Mouse (Mus musculus): ENCODE measurements at regions not wholly inside any gene's neighbourhood (a gene's known extent, or its start where the extent isn't known, plus 50 kb on each side); places are given as distances from the start of the nearest gene placed in this dataset.

DNA sequence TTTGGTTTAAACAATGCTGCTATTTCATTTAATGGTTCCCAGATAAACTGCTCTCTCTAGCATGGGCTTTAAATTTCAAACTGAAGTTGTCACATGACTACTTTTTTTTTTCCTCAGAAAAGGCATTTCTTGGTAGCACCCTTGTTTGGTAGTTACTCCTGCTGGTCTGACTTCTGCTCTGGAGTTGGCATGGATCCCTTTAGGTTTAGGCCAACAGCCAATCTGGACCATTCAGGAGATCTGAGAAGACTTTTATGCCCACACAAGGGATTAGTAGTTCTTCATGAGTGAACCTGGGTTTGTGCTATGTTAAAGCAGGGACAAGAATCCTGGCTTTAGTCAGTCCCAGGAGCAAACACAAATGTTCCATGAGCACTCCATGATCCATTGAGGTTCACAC, 332.0 kb downstream of the Cdk5rap2 start:
- no peaks in the 10 kb centered on the region for H3K27me3 ChIP-seq (ENCODE audit: control insufficient read depth, insufficient read depth, low read length)
- no peak for TF ChIP-seq CTCF (IDR thresholded peaks at IDR 0.05)
- no peaks in the 10 kb centered on the region for H3K79me2 ChIP-seq (replicated peaks; ENCODE audit: control insufficient read depth, insufficient read depth, low read length)
- no peak overlapping the region for H3K27ac ChIP-seq
- H3K4me1 ChIP-seq (ENCODE audit: control insufficient read depth, insufficient read depth, low read length), result no peaks in the 10 kb centered on the region
- H3K36me3 ChIP-seq (ENCODE audit: control insufficient read depth, insufficient read depth, low read length), result no peaks in the 10 kb centered on the region
- H3K9ac ChIP-seq (ENCODE audit: low read depth, low read length), result no peak overlapping the region
- no peak for DNase-seq
- no peak overlapping the region for H3K4me3 ChIP-seq
- intact Hi-C loops (cut with DNase I), result no loop called here

DNA sequence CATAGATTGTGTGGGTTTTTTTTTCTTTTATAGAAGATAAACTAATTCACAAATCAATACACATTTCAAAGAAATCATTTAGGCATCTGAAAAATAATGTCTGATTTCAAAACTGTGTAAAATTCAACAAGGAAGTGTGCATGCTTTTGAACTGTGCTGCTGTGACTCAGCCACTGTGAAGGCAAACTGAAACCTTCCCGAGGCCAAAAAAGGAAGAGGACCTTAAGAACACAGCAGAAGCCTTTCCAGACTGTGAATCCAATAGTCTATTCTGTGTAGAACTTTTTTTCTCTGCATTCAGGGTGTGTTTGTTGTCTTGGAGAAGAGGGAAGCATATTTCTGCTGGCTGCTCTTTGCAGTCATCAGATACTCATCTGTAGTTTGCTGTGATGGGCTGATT, 347.7 kb downstream of the Cdk5rap2 start:
- Histone ChIP-seq H3K27ac (no peak overlapping the region), H3K27me3 (ENCODE audit: control insufficient read depth, insufficient read depth, low read length) (no peaks in the 10 kb centered on the region), H3K4me1 (ENCODE audit: control insufficient read depth, insufficient read depth, low read length) (no peaks in the 10 kb centered on the region), H3K4me3 (no peak overlapping the region), H3K36me3 (ENCODE audit: control insufficient read depth, insufficient read depth, low read length) (no peaks in the 10 kb centered on the region), H3K9ac (ENCODE audit: low read depth, low read length) (no peak overlapping the region), H3K79me2 (replicated peaks; ENCODE audit: control insufficient read depth, insufficient read depth, low read length) (no peaks in the 10 kb centered on the region)
- DNase-seq, result no peak
- intact Hi-C loops (cut with DNase I), result no loop called here
- whole genome bisulfite sequencing, result 32% methylated on average over 1 of the region's 1 CpGs
- no peak for TF ChIP-seq CTCF (IDR thresholded peaks at IDR 0.05)
- TF ChIP-seq EP300 (IDR thresholded peaks at IDR 0.05; ENCODE audit: insufficient read depth, low read depth, low read length), result no peak
- no peak for TF ChIP-seq POLR2A (IDR thresholded peaks at IDR 0.05; ENCODE audit: insufficient read depth, low read depth, low read length)

DNA sequence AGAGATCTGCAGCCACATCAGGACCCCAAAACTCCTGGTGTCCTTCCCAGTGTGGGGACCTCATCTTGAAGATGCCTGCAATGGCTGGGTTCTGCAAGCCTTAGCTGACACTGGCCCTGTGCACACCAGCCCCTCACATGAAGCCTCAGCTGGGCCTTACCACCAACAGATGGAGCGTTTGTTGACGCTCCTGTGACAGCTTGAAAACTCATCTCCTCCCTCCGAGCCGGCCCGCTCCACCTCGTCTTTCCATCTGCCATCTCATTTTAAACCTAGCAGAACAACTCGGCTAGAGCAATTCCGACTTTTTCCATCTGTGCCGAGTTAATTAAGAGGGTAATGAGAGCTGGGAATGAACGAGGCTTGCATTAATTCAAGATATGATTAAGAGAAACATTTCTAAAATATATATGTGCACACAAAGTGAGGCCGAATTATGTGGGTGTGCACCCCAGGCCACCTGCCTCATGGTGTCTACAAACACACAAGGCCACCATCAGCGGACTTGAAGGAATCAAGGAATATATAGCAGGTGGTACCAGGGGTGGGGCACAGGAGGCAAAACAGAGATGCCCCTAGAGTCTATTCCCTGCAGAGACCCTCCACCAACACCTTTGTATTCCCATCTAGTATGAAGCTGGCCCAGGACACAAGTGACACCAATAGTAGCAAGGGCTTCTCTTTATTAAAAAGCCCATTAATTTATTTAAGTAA, 351.3 kb downstream of the Cdk5rap2 start:
- intact Hi-C loops (cut with DNase I), result no loop called here
- DNase-seq, result no peak
- no peak overlapping the region for H3K27ac ChIP-seq
- 77% methylated on average over 12 of the region's 12 CpGs for WGBS
- no peaks in the 10 kb centered on the region for H3K36me3 ChIP-seq (ENCODE audit: control insufficient read depth, insufficient read depth, low read length)
- H3K4me1 ChIP-seq (ENCODE audit: control insufficient read depth, insufficient read depth, low read length), result no peaks in the 10 kb centered on the region
- H3K4me3 ChIP-seq, result no peak overlapping the region
- TF ChIP-seq CTCF (IDR thresholded peaks at IDR 0.05), result no peak
- no peak for TF ChIP-seq POLR2A (IDR thresholded peaks at IDR 0.05; ENCODE audit: insufficient read depth, low read depth, low read length)
- TF ChIP-seq EP300 (IDR thresholded peaks at IDR 0.05; ENCODE audit: insufficient read depth, low read depth, low read length), result no peak
- H3K79me2 ChIP-seq (replicated peaks; ENCODE audit: control insufficient read depth, insufficient read depth, low read length), result no peaks in the 10 kb centered on the region
- H3K9ac ChIP-seq (ENCODE audit: low read depth, low read length), result no peak overlapping the region
- no peaks in the 10 kb centered on the region for H3K27me3 ChIP-seq (ENCODE audit: control insufficient read depth, insufficient read depth, low read length)

DNA sequence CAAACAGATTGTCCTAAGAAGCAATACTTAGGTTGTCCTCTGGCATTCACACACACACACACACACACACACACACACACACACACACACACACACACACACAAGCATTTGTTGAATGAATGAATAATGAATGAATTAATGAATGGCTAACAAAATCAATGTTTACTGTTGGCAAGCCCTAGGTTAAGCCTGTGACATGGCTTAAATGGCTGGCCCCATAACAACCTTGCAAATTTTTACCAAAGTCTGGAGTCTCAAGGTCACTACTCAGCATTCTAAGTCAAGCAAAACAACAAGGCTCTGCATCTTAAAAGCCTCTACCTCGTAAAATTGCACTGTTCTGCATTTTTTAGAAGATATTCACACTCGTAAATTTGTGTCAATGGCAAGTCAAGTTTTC, 357.1 kb downstream of the Cdk5rap2 start:
- no peak overlapping the region for H3K9ac ChIP-seq (ENCODE audit: low read depth, low read length)
- H3K27me3 ChIP-seq (ENCODE audit: control insufficient read depth, insufficient read depth, low read length), result no peaks in the 10 kb centered on the region
- H3K79me2 ChIP-seq (replicated peaks; ENCODE audit: control insufficient read depth, insufficient read depth, low read length), result no peaks in the 10 kb centered on the region
- intact Hi-C loops (cut with DNase I), result no loop called here
- TF ChIP-seq POLR2A (IDR thresholded peaks at IDR 0.05; ENCODE audit: insufficient read depth, low read depth, low read length) (no peak), CTCF (IDR thresholded peaks at IDR 0.05) (no peak), EP300 (IDR thresholded peaks at IDR 0.05; ENCODE audit: insufficient read depth, low read depth, low read length) (no peak)
- H3K27ac ChIP-seq, result no peak overlapping the region
- H3K4me3 ChIP-seq, result no peak overlapping the region
- no peaks in the 10 kb centered on the region for H3K4me1 ChIP-seq (ENCODE audit: control insufficient read depth, insufficient read depth, low read length)
- WGBS, result 63% methylated on average over 2 of the region's 2 CpGs
- no peaks in the 10 kb centered on the region for H3K36me3 ChIP-seq (ENCODE audit: control insufficient read depth, insufficient read depth, low read length)
- no peak for DNase-seq

DNA sequence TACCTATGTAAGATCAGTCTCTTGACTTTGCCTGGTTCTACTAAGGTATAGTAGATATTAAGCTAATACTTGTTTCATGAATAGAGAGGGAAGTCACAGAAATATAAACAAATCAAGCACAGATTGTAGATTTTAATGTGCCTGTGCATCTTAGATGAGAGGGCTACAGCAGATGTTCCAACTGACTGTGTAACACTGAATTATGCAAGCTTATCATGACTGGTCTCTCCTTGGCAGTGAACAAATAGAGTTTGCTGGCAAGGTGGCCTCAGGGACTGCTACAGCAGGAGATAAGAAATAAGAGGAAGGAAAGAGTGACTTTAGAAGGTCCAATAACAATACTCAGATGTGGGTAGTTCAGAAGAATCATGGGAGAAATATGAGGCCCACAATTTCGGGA, 372.0 kb downstream of the Cdk5rap2 start:
- H3K36me3 ChIP-seq (ENCODE audit: control insufficient read depth, insufficient read depth, low read length), result no peaks in the 10 kb centered on the region
- no peak overlapping the region for H3K4me3 ChIP-seq
- H3K79me2 ChIP-seq (replicated peaks; ENCODE audit: control insufficient read depth, insufficient read depth, low read length), result no peaks in the 10 kb centered on the region
- WGBS, result 50% methylated on average over 1 of the region's 1 CpGs
- no peak overlapping the region for H3K27ac ChIP-seq
- no peaks in the 10 kb centered on the region for H3K4me1 ChIP-seq (ENCODE audit: control insufficient read depth, insufficient read depth, low read length)
- TF ChIP-seq POLR2A (IDR thresholded peaks at IDR 0.05; ENCODE audit: insufficient read depth, low read depth, low read length), result no peak
- TF ChIP-seq EP300 (IDR thresholded peaks at IDR 0.05; ENCODE audit: insufficient read depth, low read depth, low read length), result no peak
- TF ChIP-seq CTCF (IDR thresholded peaks at IDR 0.05), result no peak
- no peaks in the 10 kb centered on the region for H3K27me3 ChIP-seq (ENCODE audit: control insufficient read depth, insufficient read depth, low read length)
- no peak for DNase-seq
- intact Hi-C loops (cut with DNase I), result no loop called here
- H3K9ac ChIP-seq (ENCODE audit: low read depth, low read length), result no peak overlapping the region

DNA sequence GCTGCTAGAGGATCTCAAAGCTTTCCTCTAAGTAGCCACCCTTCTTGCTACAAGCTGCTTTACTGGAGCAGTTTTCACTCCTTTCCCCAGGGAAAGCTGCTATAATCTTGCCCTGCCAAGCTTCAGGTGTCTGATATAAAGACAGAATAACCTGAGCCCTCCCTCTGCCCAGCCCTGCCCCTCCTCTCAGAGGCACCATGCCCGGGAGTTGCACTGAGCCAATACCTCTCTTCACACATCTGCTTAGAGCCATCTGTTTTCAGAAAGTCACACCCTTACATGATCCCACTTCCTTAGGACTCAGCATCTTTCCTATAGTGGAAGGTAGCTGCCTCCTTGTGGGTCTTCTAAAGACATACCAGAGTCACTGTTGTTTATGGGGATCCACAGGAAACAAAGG, 374.3 kb downstream of the Cdk5rap2 start:
- H3K9ac ChIP-seq (ENCODE audit: low read depth, low read length), result no peak overlapping the region
- no peaks in the 10 kb centered on the region for H3K36me3 ChIP-seq (ENCODE audit: control insufficient read depth, insufficient read depth, low read length)
- no peaks in the 10 kb centered on the region for H3K27me3 ChIP-seq (ENCODE audit: control insufficient read depth, insufficient read depth, low read length)
- intact Hi-C loops (cut with DNase I), result no loop called here
- no peak overlapping the region for H3K27ac ChIP-seq
- no peak overlapping the region for H3K4me3 ChIP-seq
- H3K79me2 ChIP-seq (replicated peaks; ENCODE audit: control insufficient read depth, insufficient read depth, low read length), result no peaks in the 10 kb centered on the region
- H3K4me1 ChIP-seq (ENCODE audit: control insufficient read depth, insufficient read depth, low read length), result no peaks in the 10 kb centered on the region
- 37% methylated on average over 1 of the region's 1 CpGs for WGBS
- no peak for TF ChIP-seq POLR2A (IDR thresholded peaks at IDR 0.05; ENCODE audit: insufficient read depth, low read depth, low read length)
- TF ChIP-seq EP300 (IDR thresholded peaks at IDR 0.05; ENCODE audit: insufficient read depth, low read depth, low read length), result no peak
- TF ChIP-seq CTCF (IDR thresholded peaks at IDR 0.05), result no peak
- no peak for DNase-seq
